Mouse (Mus musculus) kidney, postnatal 25 days (tissue): ENCODE data around the gene Mapk1.

ENCODE experiments used
- DNase-seq, 2 experiments: peaks; one replicate each; pipeline ENCODE4 v3.0.0; 2021; ENCODE audit warnings: mixed read lengths in 2 of 2

The Mapk1 gene

GRCm38 (mm10) chr16:17086669-17087193, 103.5 kb downstream of the Mapk1 start:
- peak in 1 of 2 experiments; percentile 30 for DNase-seq

- peak in 1 of 2 experiments; percentile 28 for DNase-seq
These were observed 105.2 kb downstream of the Mapk1 start for GRCm38 (mm10) chr16:17088346-17088745.

GRCm38 (mm10) chr16:17096938-17097337, 113.8 kb downstream of the Mapk1 start:
- peak in 1 of 2 experiments; percentile 15 for DNase-seq
